Mouse (Mus musculus) intestine, embryonic 16.5 days (tissue): ENCODE measurements around the gene Ccz1. TPM values are rescaled to one million over a fixed set of nuclear protein-coding genes. Genes with fewer than 3 reads are reported as not detected.

Source experiments
- ATAC-seq: fragments of 200-750 bp; cut with Nextera tagmentation; 2 replicates; pipeline ENCODE4 v1.8.0; 2017; ENCODE audit warnings: moderate TSS enrichment, moderate library complexity
- H3K27ac ChIP-seq: fragments of 300-500 bp; sonication (generic); 2 replicates; pipeline ENCODE4 v1.5.1; 2014; ENCODE audit warnings: mild to moderate bottlenecking, low read length
- H3K27me3 ChIP-seq: fragments of 300-500 bp; sonication (generic); replicated peaks from 2 replicates; pipeline ENCODE4 v1.6.1; 2014; ENCODE audit warnings: low read length, control low read depth, mixed read lengths; ENCODE audit not compliant: control insufficient read depth, insufficient read depth
- H3K36me3 ChIP-seq: fragments of 300-500 bp; sonication (generic); 2 replicates; pipeline ENCODE4 v1.6.1; 2014; ENCODE audit warnings: low read length, control low read depth; ENCODE audit not compliant: control insufficient read depth, insufficient read depth
- H3K4me1 ChIP-seq: fragments of 300-500 bp; sonication (generic); 2 replicates; pipeline ENCODE4 v1.6.1; 2014; ENCODE audit warnings: low read length, control low read depth, mixed read lengths; ENCODE audit not compliant: control insufficient read depth, insufficient read depth
- H3K4me2 ChIP-seq: fragments of 300-500 bp; sonication (generic); 2 replicates; pipeline ENCODE4 v1.6.1; 2014; ENCODE audit warnings: low read depth, low read length, control low read depth
- H3K4me3 ChIP-seq: fragments of 300-500 bp; sonication (generic); 2 replicates; pipeline ENCODE4 v1.5.1; 2014; ENCODE audit warnings: mild to moderate bottlenecking, low read length
- H3K9ac ChIP-seq: fragments of 300-500 bp; sonication (generic); 2 replicates; pipeline ENCODE4 v1.6.1; 2014; ENCODE audit warnings: low read depth, low read length
- H3K9me3 ChIP-seq: fragments of 300-500 bp; sonication (generic); 2 replicates; pipeline ENCODE4 v1.6.1; 2016; ENCODE audit warnings: low read length, control low read depth; ENCODE audit not compliant: control insufficient read depth
- WGBS: fragments of 180-500 bp; shearing (Covaris S2); extraction: QIAGEN DNeasy Blood & Tissue Kit; methylation state at CpG from one replicate; pipeline ENCODE4 v1.1.7; 2014; 5-methylcytosine and 5-hydroxymethylcytosine counted together
- polyA plus RNA-seq: library from polyadenylated mRNA; unstranded; fragments of >200 nt; fragmentation: Nextera tagmentation; extraction: Ambion mirVana; gene quantifications from 2 replicates; pipeline ENCODE4 v1.2.1, GENCODE M21; 2015

Ccz1 gene
- polyA plus RNA-seq, 1 experiment from 2014 or later = 74.2 TPM

DNA sequence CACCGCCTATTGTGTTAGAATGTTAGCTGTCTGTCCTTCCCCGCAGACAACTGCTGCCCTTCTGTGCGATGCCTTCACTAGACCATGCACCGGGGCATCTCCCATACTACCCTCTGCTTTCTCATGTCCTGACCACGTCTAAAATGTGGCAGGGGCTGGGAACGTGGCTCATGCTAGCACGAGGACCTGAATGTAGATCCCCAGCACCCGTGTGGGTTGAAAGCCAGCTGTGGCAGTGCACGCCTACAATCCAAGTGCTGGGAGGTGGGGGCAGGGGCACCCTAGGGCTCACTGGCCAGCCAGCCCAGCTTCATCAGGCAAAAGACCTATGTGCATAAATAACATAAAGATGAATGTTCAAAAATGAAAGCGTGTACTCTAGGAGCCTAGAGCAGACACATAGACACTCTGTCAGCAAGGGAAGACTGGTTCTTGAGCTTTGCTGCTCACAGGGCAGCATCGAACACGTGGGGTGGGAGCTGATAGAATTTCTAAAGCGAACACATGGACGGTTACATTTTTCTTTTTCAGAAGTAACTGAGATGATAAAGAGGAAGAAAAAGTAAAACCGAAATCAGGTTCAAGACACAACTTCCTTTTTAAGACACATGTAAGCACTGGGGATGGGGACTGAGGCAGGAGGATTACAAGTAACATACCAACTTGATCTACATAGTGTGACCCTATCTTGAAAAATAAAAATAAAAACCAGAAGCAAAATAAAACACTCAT is 12.1 kb downstream of the Ccz1 start:
- H3K9me3 ChIP-seq = no peaks in the 10 kb centered on the region
- no peaks in the 10 kb centered on the region for H3K4me1 ChIP-seq
- H3K27ac ChIP-seq = no peak overlapping the region
- no peak overlapping the region for H3K9ac ChIP-seq
- 91% methylated on average over 15 of the region's 15 CpGs for WGBS
- H3K4me2 ChIP-seq = no peak overlapping the region
- no peak overlapping the region for H3K4me3 ChIP-seq
- H3K36me3 ChIP-seq = peaks cover 14% of the 10 kb centered on the region
- H3K27me3 ChIP-seq = no peaks in the 10 kb centered on the region
- no peak for ATAC-seq

- ATAC-seq = no peak
Observed at GRCm38 (mm10) chr5:143999409-143999808, 15.3 kb downstream of the Ccz1 start.

DNA sequence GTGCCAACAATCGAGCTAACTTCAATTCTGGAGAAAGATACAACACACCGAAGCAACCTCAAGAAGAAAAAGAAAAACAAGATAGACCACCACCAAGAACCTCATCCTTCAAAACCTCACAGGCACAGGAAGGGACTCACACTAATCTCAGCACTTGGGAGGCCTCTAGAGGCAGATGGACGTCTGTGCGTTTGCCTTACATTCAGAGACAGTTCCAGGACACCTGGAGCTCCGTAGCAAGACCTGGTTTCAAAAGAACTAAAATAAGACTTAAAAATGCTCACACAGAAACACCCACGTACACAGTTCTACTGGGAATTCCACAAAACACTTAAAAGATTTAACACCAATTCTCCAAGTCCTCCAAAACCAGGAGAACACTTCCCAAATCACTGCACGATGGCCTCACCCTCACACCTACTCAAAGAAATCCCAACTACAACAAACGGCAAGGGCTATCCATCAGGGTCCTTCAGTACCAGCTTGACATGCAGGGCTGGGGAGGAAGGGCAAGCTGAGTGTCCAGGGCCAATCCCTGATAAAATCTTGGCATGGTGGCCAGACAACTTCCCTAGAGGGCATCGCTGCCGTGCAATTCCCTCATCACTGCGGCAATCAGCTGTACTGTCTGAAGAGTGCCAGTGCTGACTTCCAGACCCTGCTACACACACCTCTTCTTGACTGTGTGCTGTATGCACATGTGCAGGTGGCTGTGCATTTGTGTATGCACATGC is 19.9 kb downstream of the Ccz1 start:
- Histone ChIP-seq H3K27me3 (no peaks in the 10 kb centered on the region), H3K27ac (no peak overlapping the region), H3K4me1 (no peaks in the 10 kb centered on the region), H3K4me2 (no peak overlapping the region), H3K9me3 (no peaks in the 10 kb centered on the region), H3K36me3 (peaks cover 30% of the 10 kb centered on the region), H3K9ac (no peak overlapping the region), H3K4me3 (no peak overlapping the region)
- ATAC-seq = no peak
- 75% methylated on average over 11 of the region's 11 CpGs for WGBS

More at GRCm38 (mm10) chr5:143999409-143999808, 15.3 kb downstream of the Ccz1 start:
- no peak overlapping the region for H3K27ac ChIP-seq
- no peak overlapping the region for H3K4me3 ChIP-seq
- no peaks in the 10 kb centered on the region for H3K27me3 ChIP-seq
- no peaks in the 10 kb centered on the region for H3K4me1 ChIP-seq
- 91% methylated on average over 1 of the region's 1 CpGs for WGBS
- H3K36me3 ChIP-seq = peaks cover 17% of the 10 kb centered on the region
- no peak overlapping the region for H3K4me2 ChIP-seq
- H3K9ac ChIP-seq = no peak overlapping the region
- no peaks in the 10 kb centered on the region for H3K9me3 ChIP-seq

- Histone ChIP-seq H3K36me3 (peaks cover 29% of the 10 kb centered on the region), H3K4me3 (no peak overlapping the region), H3K4me2 (no peak overlapping the region), H3K27ac (no peak overlapping the region), H3K9ac (no peak overlapping the region), H3K27me3 (no peaks in the 10 kb centered on the region), H3K4me1 (no peaks in the 10 kb centered on the region), H3K9me3 (no peaks in the 10 kb centered on the region)
- WGBS = 92% methylated on average over 5 of the region's 5 CpGs
- ATAC-seq = no peak
Observed at GRCm38 (mm10) chr5:143993849-143994248, 20.8 kb downstream of the Ccz1 start.

GRCm38 (mm10) chr5:143993260-143993659 is 21.4 kb downstream of the Ccz1 start:
- Histone ChIP-seq H3K36me3 (peaks cover 33% of the 10 kb centered on the region), H3K27ac (no peak overlapping the region; the same call in 1 of the 2 replicates), H3K4me2 (no peak overlapping the region), H3K9me3 (no peaks in the 10 kb centered on the region), H3K9ac (no peak overlapping the region), H3K4me1 (no peaks in the 10 kb centered on the region), H3K27me3 (no peaks in the 10 kb centered on the region), H3K4me3 (no peak overlapping the region)
- ATAC-seq = no peak
- 88% methylated on average over 8 of the region's 8 CpGs for WGBS

GRCm38 (mm10) chr5:143992661-143993060 is 22.0 kb downstream of the Ccz1 start:
- Histone ChIP-seq H3K9me3 (no peaks in the 10 kb centered on the region), H3K4me1 (no peaks in the 10 kb centered on the region), H3K4me3 (no peak overlapping the region), H3K27me3 (no peaks in the 10 kb centered on the region), H3K27ac (no peak overlapping the region; the same call in 1 of the 2 replicates), H3K36me3 (peaks cover 33% of the 10 kb centered on the region), H3K4me2 (no peak overlapping the region), H3K9ac (no peak overlapping the region)
- 0 out of 2 replicates have a peak, but pooled peaks have one; percentile 26 for ATAC-seq
- WGBS = 74% methylated on average over 10 of the region's 10 CpGs

GRCm38 (mm10) chr5:143990086-143990485 is 24.6 kb downstream of the Ccz1 start:
- Histone ChIP-seq H3K9ac (no peak overlapping the region), H3K9me3 (no peaks in the 10 kb centered on the region), H3K36me3 (peaks cover 32% of the 10 kb centered on the region), H3K4me3 (no peak overlapping the region), H3K27me3 (no peaks in the 10 kb centered on the region), H3K4me1 (no peaks in the 10 kb centered on the region), H3K4me2 (no peak overlapping the region), H3K27ac (no peak overlapping the region)
- WGBS = 90% methylated on average over 11 of the region's 11 CpGs
- ATAC-seq = no peak

- Histone ChIP-seq H3K27ac (no peak overlapping the region), H3K27me3 (no peaks in the 10 kb centered on the region), H3K4me2 (no peak overlapping the region), H3K4me1 (no peaks in the 10 kb centered on the region), H3K4me3 (no peak overlapping the region), H3K36me3 (peaks cover 28% of the 10 kb centered on the region), H3K9ac (no peak overlapping the region), H3K9me3 (no peaks in the 10 kb centered on the region)
- WGBS = 86% methylated on average over 4 of the region's 4 CpGs
- no peak for ATAC-seq
Observed at GRCm38 (mm10) chr5:143989046-143989445, 25.6 kb downstream of the Ccz1 start.

- Histone ChIP-seq H3K4me1 (no peaks in the 10 kb centered on the region), H3K27me3 (no peaks in the 10 kb centered on the region), H3K4me3 (no peak overlapping the region), H3K9me3 (no peaks in the 10 kb centered on the region), H3K9ac (no peak overlapping the region), H3K4me2 (no peak overlapping the region), H3K36me3 (peaks cover 22% of the 10 kb centered on the region), H3K27ac (no peak overlapping the region)
- no peak for ATAC-seq
- 98% methylated on average over 3 of the region's 3 CpGs for WGBS
Observed at GRCm38 (mm10) chr5:143987596-143987995, 27.1 kb downstream of the Ccz1 start.
